Mouse (Mus musculus) intestine, embryonic 16.5 days (tissue): ENCODE measurements around the gene 2900026A02Rik. TPM values are rescaled to one million over a fixed set of nuclear protein-coding genes. Genes with fewer than 3 reads are reported as not detected.

Experiments used
- ATAC-seq: fragments of 200-750 bp; cut with Nextera tagmentation; 2 replicates; pipeline ENCODE4 v1.8.0; 2017; ENCODE audit warnings: moderate TSS enrichment, moderate library complexity
- H3K27ac ChIP-seq: fragments of 300-500 bp; sonication (generic); 2 replicates; pipeline ENCODE4 v1.5.1; 2014; ENCODE audit warnings: mild to moderate bottlenecking, low read length
- H3K27me3 ChIP-seq: fragments of 300-500 bp; sonication (generic); replicated peaks from 2 replicates; pipeline ENCODE4 v1.6.1; 2014; ENCODE audit warnings: low read length, control low read depth, mixed read lengths; ENCODE audit not compliant: control insufficient read depth, insufficient read depth
- H3K36me3 ChIP-seq: fragments of 300-500 bp; sonication (generic); 2 replicates; pipeline ENCODE4 v1.6.1; 2014; ENCODE audit warnings: low read length, control low read depth; ENCODE audit not compliant: control insufficient read depth, insufficient read depth
- H3K4me1 ChIP-seq: fragments of 300-500 bp; sonication (generic); 2 replicates; pipeline ENCODE4 v1.6.1; 2014; ENCODE audit warnings: low read length, control low read depth, mixed read lengths; ENCODE audit not compliant: control insufficient read depth, insufficient read depth
- H3K4me2 ChIP-seq: fragments of 300-500 bp; sonication (generic); 2 replicates; pipeline ENCODE4 v1.6.1; 2014; ENCODE audit warnings: low read depth, low read length, control low read depth
- H3K4me3 ChIP-seq: fragments of 300-500 bp; sonication (generic); 2 replicates; pipeline ENCODE4 v1.5.1; 2014; ENCODE audit warnings: mild to moderate bottlenecking, low read length
- H3K9ac ChIP-seq: fragments of 300-500 bp; sonication (generic); 2 replicates; pipeline ENCODE4 v1.6.1; 2014; ENCODE audit warnings: low read depth, low read length
- H3K9me3 ChIP-seq: fragments of 300-500 bp; sonication (generic); 2 replicates; pipeline ENCODE4 v1.6.1; 2016; ENCODE audit warnings: low read length, control low read depth; ENCODE audit not compliant: control insufficient read depth
- WGBS: fragments of 180-500 bp; shearing (Covaris S2); extraction: QIAGEN DNeasy Blood & Tissue Kit; methylation state at CpG from one replicate; pipeline ENCODE4 v1.1.7; 2014; 5-methylcytosine and 5-hydroxymethylcytosine counted together
- polyA plus RNA-seq: library from polyadenylated mRNA; unstranded; fragments of >200 nt; fragmentation: Nextera tagmentation; extraction: Ambion mirVana; gene quantifications from 2 replicates; pipeline ENCODE4 v1.2.1, GENCODE M21; 2015

The 2900026A02Rik gene
- polyA plus RNA-seq, 1 experiment from 2014 or later: 8.3 TPM

- 87% methylated on average over 11 of the region's 11 CpGs for WGBS
- ATAC-seq: peak; percentile 16; the same call in 1 of the 2 replicates
- no peaks in the 10 kb centered on the region for H3K27me3 ChIP-seq
- H3K9me3 ChIP-seq: no peaks in the 10 kb centered on the region
- no peak overlapping the region for H3K4me2 ChIP-seq
- H3K9ac ChIP-seq: peak overlapping the region; percentile 29; the same call in 1 of the 2 replicates
- peaks cover 11% of the 10 kb centered on the region for H3K4me1 ChIP-seq
- no peak overlapping the region for H3K4me3 ChIP-seq
- H3K36me3 ChIP-seq: peaks cover 11% of the 10 kb centered on the region; the same call in 1 of the 2 replicates
- H3K27ac ChIP-seq: peak overlapping the region; percentile 37; the same call in 1 of the 2 replicates
Observed at GRCm38 (mm10) chr5:113090750-113091149, 130.3 kb downstream of the 2900026A02Rik start.

DNA sequence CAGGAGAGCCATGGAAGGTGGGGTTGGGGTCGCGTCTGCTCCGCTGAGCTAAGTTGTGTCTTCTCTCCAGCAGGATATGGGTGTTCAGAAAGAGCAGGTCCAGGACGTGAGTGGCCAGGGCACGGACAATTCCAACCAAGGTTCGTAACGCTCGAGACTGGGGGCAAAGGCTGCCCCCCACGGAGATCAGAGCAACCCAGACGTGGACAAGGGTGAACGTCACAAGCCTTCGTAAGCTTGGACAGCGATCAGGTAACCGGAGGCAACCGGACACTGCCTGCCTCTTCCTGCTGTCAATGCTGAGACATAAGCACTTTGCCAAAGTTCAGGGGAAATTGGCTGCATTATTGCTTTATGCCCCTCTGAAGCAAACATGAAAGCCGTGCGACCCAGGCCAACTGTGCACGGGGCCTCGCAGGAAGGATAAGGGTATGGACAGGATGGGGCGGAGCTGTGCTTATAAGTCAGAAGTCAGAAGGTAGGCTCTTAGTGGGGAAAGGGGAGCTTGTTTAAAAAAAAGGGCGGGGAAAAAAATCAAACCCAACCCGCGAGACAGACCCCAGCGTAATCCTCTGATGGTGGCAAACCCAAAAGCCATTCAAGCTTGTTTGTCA lies 130.9 kb downstream of the 2900026A02Rik start:
- H3K4me1 ChIP-seq: peaks cover 11% of the 10 kb centered on the region
- peaks cover 7% of the 10 kb centered on the region; the same call in 1 of the 2 replicates for H3K36me3 ChIP-seq
- no peak overlapping the region for H3K4me2 ChIP-seq
- ATAC-seq: peak; percentile 70
- H3K9me3 ChIP-seq: no peaks in the 10 kb centered on the region
- peak overlapping the region; percentile 29; the same call in 1 of the 2 replicates for H3K9ac ChIP-seq
- no peak overlapping the region for H3K4me3 ChIP-seq
- H3K27ac ChIP-seq: peak overlapping the region; percentile 37; the same call in 1 of the 2 replicates
- H3K27me3 ChIP-seq: no peaks in the 10 kb centered on the region
- WGBS: 76% methylated on average over 24 of the region's 24 CpGs

- H3K27me3 ChIP-seq: no peaks in the 10 kb centered on the region
- H3K9me3 ChIP-seq: no peaks in the 10 kb centered on the region
- H3K4me2 ChIP-seq: no peak overlapping the region
- no peak overlapping the region for H3K9ac ChIP-seq
- no peak overlapping the region for H3K27ac ChIP-seq
- 63% methylated on average over 2 of the region's 2 CpGs for WGBS
- H3K4me1 ChIP-seq: peaks cover 16% of the 10 kb centered on the region
- peaks cover 3% of the 10 kb centered on the region; the same call in 1 of the 2 replicates for H3K36me3 ChIP-seq
- ATAC-seq: no peak
- no peak overlapping the region for H3K4me3 ChIP-seq
Observed at GRCm38 (mm10) chr5:113087465-113087864, 133.6 kb downstream of the 2900026A02Rik start.

DNA sequence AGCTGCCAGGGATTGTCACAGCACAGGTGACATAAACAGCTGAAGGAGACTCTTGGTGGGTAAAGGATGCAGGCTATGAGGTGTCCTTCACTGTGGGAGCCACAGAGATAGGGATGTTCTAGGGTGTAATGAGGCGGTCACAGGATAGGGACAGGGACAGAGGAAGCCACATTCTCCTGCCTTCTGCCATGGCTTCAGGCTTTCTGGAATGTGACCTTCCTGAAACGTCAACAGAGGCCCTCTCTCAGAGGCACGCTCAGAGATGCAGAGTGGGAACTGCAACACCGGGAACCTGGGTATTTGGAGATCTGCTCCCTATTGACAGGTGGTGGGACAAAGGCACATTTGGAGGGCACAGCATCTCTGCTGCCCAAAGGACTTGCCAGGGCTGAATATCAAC lies 134.0 kb downstream of the 2900026A02Rik start:
- Histone ChIP-seq H3K4me2 (no peak overlapping the region), H3K9me3 (no peaks in the 10 kb centered on the region), H3K4me3 (no peak overlapping the region), H3K27ac (no peak overlapping the region), H3K27me3 (no peaks in the 10 kb centered on the region), H3K9ac (no peak overlapping the region), H3K4me1 (peaks cover 18% of the 10 kb centered on the region), H3K36me3 (peaks cover 3% of the 10 kb centered on the region; the same call in 1 of the 2 replicates)
- 54% methylated on average over 4 of the region's 4 CpGs for WGBS
- ATAC-seq: no peak

DNA sequence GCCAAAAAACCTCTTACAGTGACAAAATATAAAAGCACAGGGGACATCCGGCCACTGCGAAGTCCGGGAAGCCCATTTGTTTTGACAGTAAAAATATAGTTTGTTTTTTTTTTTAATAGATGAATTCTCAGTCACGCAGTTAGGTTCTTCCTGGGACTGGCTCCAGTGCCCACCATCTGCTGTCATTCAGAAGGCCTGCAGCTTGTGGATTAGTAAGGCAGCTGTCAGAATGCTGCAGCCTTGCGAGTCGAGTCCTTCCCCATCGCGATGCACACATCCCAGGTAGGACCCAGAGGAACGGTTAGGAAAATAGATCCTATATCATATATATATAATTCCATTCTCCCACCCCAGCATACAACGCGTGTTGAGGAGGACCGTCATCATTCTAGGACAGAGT lies 134.6 kb downstream of the 2900026A02Rik start:
- peaks cover 18% of the 10 kb centered on the region for H3K4me1 ChIP-seq
- no peak overlapping the region for H3K27ac ChIP-seq
- no peak overlapping the region for H3K4me2 ChIP-seq
- WGBS: 65% methylated on average over 12 of the region's 12 CpGs
- 0 out of 2 replicates have a peak, but pooled peaks cover under 1% of the 10 kb centered on the region for H3K36me3 ChIP-seq
- H3K4me3 ChIP-seq: no peak overlapping the region
- no peak overlapping the region; the same call in 1 of the 2 replicates for H3K9ac ChIP-seq
- ATAC-seq: no peak
- no peaks in the 10 kb centered on the region for H3K27me3 ChIP-seq
- H3K9me3 ChIP-seq: no peaks in the 10 kb centered on the region

GRCm38 (mm10) chr5:113085931-113086330 lies 135.1 kb downstream of the 2900026A02Rik start:
- Histone ChIP-seq H3K9ac (no peak overlapping the region), H3K4me3 (no peak overlapping the region), H3K27me3 (no peaks in the 10 kb centered on the region), H3K27ac (no peak overlapping the region), H3K9me3 (no peaks in the 10 kb centered on the region), H3K36me3 (no peaks in the 10 kb centered on the region), H3K4me1 (peaks cover 17% of the 10 kb centered on the region), H3K4me2 (no peak overlapping the region)
- WGBS: 60% methylated on average over 2 of the region's 2 CpGs
- ATAC-seq: no peak

GRCm38 (mm10) chr5:113084309-113084708 lies 136.7 kb downstream of the 2900026A02Rik start:
- no peak for ATAC-seq
- Histone ChIP-seq H3K9me3 (no peaks in the 10 kb centered on the region), H3K4me1 (peaks cover 7% of the 10 kb centered on the region; the same call in 1 of the 2 replicates), H3K27me3 (no peaks in the 10 kb centered on the region), H3K4me3 (no peak overlapping the region), H3K4me2 (no peak overlapping the region), H3K27ac (no peak overlapping the region), H3K9ac (no peak overlapping the region), H3K36me3 (no peaks in the 10 kb centered on the region)
- 77% methylated on average over 2 of the region's 2 CpGs for WGBS

GRCm38 (mm10) chr5:113082356-113083168 lies 138.5 kb downstream of the 2900026A02Rik start:
- no peaks in the 10 kb centered on the region for H3K27me3 ChIP-seq
- peaks cover 7% of the 10 kb centered on the region; the same call in 1 of the 2 replicates for H3K4me1 ChIP-seq
- no peaks in the 10 kb centered on the region for H3K9me3 ChIP-seq
- H3K4me3 ChIP-seq: no peak overlapping the region
- H3K4me2 ChIP-seq: no peak overlapping the region
- peak; percentile 27; the same call in 1 of the 2 replicates for ATAC-seq
- no peaks in the 10 kb centered on the region for H3K36me3 ChIP-seq
- H3K9ac ChIP-seq: no peak overlapping the region; the same call in 1 of the 2 replicates
- no peak overlapping the region; the same call in 1 of the 2 replicates for H3K27ac ChIP-seq
- WGBS: 53% methylated on average over 19 of the region's 19 CpGs

DNA sequence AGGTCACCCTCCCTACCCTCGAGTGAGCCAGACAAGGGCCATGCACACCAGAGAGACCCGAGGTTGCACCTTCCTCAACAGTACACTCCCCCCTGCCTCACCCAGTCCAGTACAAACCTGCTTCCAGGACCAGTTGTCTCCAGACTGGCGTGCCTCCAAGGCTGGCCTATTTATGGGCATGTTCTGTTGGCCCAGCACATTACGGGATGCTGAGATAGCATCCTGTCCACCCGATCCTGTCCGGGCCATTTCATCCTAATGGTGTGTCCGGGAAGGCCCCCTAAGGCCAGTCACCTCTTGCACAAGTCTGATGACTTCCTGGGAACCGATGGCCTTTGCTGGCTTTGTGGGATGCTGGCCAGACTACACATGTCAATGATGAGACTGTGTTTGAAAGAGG lies 139.6 kb downstream of the 2900026A02Rik start, which contains the start of gene Crybb3:
Gene Crybb3, minus strand, starts transcription at position 146 of the 400 bp plus-strand sequence.
- WGBS: 76% methylated on average over 8 of the region's 8 CpGs

More for the DNA sequence above, 139.6 kb downstream of the 2900026A02Rik start, which contains the start of gene Crybb3:
- Histone ChIP-seq H3K9me3 (no peaks in the 10 kb centered on the region), H3K27ac (no peak within 1 kb of the TSS), H3K9ac (no peak within 1 kb of the TSS), H3K4me1 (peaks cover 7% of the 10 kb centered on the region; the same call in 1 of the 2 replicates), H3K27me3 (no peaks in the 10 kb centered on the region), H3K36me3 (no peaks in the 10 kb centered on the region), H3K4me2 (no peak within 1 kb of the TSS), H3K4me3 (no peak within 1 kb of the TSS)
- no peak for ATAC-seq
